Mouse (Mus musculus): ENCODE results near the gene Slc34a3. TPM values are rescaled to one million over a fixed set of nuclear protein-coding genes. Genes with fewer than 3 reads are reported as not detected.

Gene Slc34a3
- polyA plus RNA-seq, 1 experiment from 2014 or later: not detected

DNA sequence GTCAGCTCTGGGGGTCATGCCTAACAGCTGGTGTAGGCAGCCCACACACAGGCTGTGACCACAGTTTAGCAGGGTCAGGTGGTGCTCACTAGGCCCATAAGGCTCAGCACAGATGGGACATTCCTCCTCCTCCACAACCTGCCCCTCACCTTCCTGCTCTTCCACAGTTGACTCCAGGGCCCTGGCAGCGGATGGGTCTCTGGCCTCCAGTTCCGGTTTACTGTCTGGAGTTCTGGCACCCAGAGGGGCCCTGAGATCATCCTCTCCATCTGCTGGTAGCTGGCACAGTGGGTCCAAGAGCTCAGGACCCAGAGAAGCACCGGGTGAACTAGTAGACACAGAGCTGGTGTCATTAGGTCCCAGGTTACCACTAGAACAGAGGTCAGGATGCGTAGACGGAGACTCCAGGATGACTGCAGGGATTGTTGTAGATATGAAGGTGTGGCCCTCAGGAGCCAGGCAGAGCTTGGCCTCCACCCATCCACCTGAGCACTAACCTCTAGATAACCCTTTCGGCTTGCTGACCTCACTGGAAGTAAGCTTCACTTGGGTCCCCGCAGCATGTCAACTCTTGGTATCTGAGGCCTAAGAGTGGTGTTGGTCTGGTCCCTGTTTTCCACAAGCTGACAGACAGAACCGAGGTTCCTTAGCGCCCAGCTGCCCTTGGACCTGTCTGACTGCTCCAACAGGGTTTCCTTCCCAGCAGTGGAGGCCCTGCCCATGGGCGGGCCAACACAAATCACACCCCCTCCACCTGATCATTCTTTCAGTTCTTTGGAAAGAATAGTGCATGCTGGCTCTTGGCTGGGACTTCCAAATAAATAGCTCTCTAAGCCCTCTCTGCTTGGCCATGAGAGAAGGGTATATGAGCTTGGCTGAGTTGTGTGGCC is 12.3 kb upstream of the Slc34a3 start, which contains the start of gene AL732309.1:
Gene AL732309.1, minus strand, starts transcription at position 681 of the 890 bp plus-strand sequence.
- H3K27ac ChIP-seq: no peak within 1 kb of the TSS
- WGBS: 87% methylated on average over 10 of the region's 10 CpGs
- no peak within 1 kb of the TSS for H3K9ac ChIP-seq
- no peak within 1 kb of the TSS for H3K4me2 ChIP-seq
- H3K27me3 ChIP-seq: peaks cover 24% of the 10 kb centered on the region
- no peak within 1 kb of the TSS for H3K4me3 ChIP-seq
- H3K36me3 ChIP-seq: peaks cover 30% of the 10 kb centered on the region
- no peaks in the 10 kb centered on the region for H3K9me3 ChIP-seq (replicated peaks)
- peaks cover 14% of the 10 kb centered on the region for H3K4me1 ChIP-seq (replicated peaks)
- ATAC-seq (replicated peaks; ENCODE audit: insufficient number of reproducible peaks, insufficient read depth, low FRiP score, low read depth): no peak

DNA sequence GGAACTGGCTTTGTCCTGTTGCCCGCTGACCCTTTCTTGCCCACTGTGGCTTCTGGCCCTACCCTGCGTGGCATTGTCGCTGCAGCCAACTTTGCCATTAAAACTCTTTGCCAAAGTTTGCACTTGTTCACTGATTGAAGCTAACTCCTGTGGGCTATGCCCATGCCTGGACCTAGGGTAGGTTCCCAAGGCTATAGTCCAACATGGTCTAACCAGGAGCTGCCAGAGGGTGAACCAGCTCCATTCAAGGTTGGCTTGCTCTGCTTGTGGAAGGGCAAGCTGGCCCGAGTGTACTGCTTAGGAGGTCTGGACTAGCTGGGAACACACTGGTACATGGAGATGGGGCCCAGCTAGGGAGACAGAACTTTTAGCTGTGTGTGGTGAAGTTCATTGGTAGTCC is 10.0 kb upstream of the Slc34a3 start:
- Histone ChIP-seq H3K27ac (no peak overlapping the region), H3K36me3 (peaks cover 11% of the 10 kb centered on the region; the same call in 1 of the 2 replicates), H3K4me3 (no peak overlapping the region), H3K4me2 (no peak overlapping the region), H3K9me3 (replicated peaks) (no peaks in the 10 kb centered on the region), H3K27me3 (peaks cover 36% of the 10 kb centered on the region), H3K4me1 (replicated peaks) (peaks cover 26% of the 10 kb centered on the region), H3K9ac (no peak overlapping the region)
- WGBS: 87% methylated on average over 4 of the region's 4 CpGs
- no peak for ATAC-seq (replicated peaks; ENCODE audit: insufficient number of reproducible peaks, insufficient read depth, low FRiP score, low read depth)

DNA sequence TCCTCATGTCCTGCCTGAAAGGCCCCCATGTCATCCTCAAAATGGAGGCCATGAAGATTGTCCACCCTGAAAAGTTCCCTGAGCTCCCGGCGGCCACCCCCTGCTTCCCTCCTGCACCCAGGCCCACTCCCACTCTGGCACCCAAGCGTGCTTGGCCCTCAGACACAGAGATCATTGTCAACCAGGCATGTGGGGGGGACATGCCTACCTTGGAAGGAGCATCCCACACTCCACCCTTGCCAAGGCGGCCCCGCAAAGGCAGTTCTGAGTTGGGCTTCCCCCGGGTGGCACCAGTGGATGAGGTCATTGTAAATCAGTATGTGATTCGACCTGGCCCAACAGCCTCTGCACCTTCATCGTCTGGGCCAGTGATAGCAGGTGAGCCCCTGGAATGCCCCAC is 9.2 kb upstream of the Slc34a3 start:
- H3K36me3 ChIP-seq: peaks cover 7% of the 10 kb centered on the region; the same call in 1 of the 2 replicates
- no peak for ATAC-seq (replicated peaks; ENCODE audit: insufficient number of reproducible peaks, insufficient read depth, low FRiP score, low read depth)
- H3K27me3 ChIP-seq: peaks cover 38% of the 10 kb centered on the region
- peaks cover 26% of the 10 kb centered on the region for H3K4me1 ChIP-seq (replicated peaks)
- no peak overlapping the region for H3K9ac ChIP-seq
- no peak overlapping the region for H3K4me3 ChIP-seq
- no peaks in the 10 kb centered on the region for H3K9me3 ChIP-seq (replicated peaks)
- WGBS: 69% methylated on average over 8 of the region's 8 CpGs
- H3K27ac ChIP-seq: no peak overlapping the region
- H3K4me2 ChIP-seq: no peak overlapping the region

DNA sequence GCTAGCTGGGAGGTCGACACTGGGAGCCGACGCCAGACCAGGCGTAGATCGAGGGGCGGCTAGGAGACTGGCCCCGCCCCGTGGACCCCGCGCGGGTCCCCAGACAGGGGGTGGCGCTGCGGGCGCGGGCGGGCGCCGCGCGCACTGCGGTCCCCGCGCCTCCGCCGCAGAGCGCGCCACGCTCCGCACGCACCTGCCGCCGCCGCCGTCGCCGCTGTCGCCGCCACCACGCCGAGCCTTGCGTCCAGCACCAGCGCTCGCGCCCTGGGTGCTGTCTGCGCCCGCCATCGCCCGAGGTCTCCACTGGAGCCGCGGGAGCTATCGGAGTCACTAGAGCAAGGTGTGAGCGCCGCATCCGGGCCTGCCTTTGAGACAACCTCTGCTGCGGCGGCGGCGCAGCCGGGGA is 7.9 kb upstream of the Slc34a3 start, which contains the start of the genes Rnf208 and Cysrt1:
Gene Rnf208, plus strand, starts transcription at position 155 of the 406 bp plus-strand sequence.
Gene Cysrt1, minus strand, starts transcription at position 352 of the 406 bp plus-strand sequence.
- WGBS: under 1% methylated on average over 51 of the region's 59 CpGs
- peak within 1 kb of the TSS; percentile 57 for H3K9ac ChIP-seq

DNA sequence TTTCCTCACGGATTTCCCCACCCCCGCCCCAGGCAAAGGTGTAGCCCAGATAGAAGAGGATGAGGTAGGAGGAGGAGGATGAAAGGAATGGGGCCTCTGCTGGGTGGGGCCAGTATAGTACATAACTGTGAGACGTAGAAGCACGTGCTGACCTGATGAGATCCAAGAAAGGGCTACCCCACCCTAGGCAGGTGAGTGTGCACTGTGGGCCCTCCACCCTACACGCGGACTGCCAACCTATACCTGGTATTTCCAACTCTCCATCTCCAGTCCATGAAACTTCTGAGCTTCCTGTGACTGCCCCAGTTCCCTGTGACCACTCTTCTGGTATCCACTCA is 7.2 kb upstream of the Slc34a3 start:
- Histone ChIP-seq H3K36me3 (no peaks in the 10 kb centered on the region), H3K27ac (no peak overlapping the region), H3K9ac (no peak overlapping the region), H3K27me3 (peaks cover 44% of the 10 kb centered on the region), H3K4me2 (peak overlapping the region; percentile 94), H3K9me3 (replicated peaks) (no peaks in the 10 kb centered on the region), H3K4me1 (replicated peaks) (peaks cover 26% of the 10 kb centered on the region), H3K4me3 (peak overlapping the region; percentile 57)
- ATAC-seq (replicated peaks; ENCODE audit: insufficient number of reproducible peaks, insufficient read depth, low FRiP score, low read depth): no peak
- WGBS: 20% methylated on average over 6 of the region's 6 CpGs

More for the DNA sequence above, 7.9 kb upstream of the Slc34a3 start, which contains the start of the genes Rnf208 and Cysrt1:
- Histone ChIP-seq H3K27ac (no peak within 1 kb of the TSS), H3K36me3 (no peaks in the 10 kb centered on the region), H3K4me1 (replicated peaks) (peaks cover 26% of the 10 kb centered on the region), H3K4me2 (peak within 1 kb of the TSS; percentile 94), H3K4me3 (peak within 1 kb of the TSS; percentile 57), H3K27me3 (peaks cover 42% of the 10 kb centered on the region), H3K9me3 (replicated peaks) (no peaks in the 10 kb centered on the region)
- ATAC-seq (replicated peaks; ENCODE audit: insufficient number of reproducible peaks, insufficient read depth, low FRiP score, low read depth): no peak

DNA sequence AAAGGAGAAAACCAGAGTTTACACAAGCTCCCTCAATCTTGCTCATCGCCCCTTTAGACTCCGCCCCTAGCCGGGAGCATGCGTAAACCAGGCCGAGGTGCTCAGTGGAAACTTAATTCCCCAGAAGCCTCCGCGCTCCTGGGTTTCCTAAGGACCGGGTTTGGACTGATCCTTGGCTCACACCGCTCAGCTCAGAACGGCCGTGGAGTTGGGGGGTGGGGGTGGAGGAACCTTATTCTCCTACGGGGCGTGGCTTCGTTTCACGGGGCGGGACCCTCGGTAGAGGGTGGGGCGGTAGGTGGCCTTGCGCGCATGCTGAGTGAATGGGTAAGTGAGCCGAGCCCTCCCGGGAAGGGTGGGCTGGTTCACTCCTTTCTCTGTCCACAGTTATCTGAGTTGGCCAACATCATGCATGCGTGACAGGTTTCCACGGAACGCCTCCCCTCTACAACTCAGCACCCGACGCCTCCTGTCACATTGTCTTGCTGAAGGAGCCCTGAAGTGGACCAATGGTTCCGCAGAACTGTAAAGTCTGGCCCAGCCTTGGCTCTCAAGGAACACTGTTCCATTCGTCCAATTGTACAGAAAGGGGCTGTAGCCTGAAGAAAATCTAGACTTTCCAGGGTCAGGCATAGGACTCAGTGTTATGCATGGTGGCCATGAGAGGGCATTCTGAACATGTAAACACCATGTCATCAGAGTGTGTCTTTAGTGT is 6.7 kb upstream of the Slc34a3 start:
- peak; percentile 82 for ATAC-seq (replicated peaks; ENCODE audit: insufficient number of reproducible peaks, insufficient read depth, low FRiP score, low read depth)
- H3K9ac ChIP-seq: peak overlapping the region; percentile 3
- H3K9me3 ChIP-seq (replicated peaks): no peaks in the 10 kb centered on the region
- no peak overlapping the region for H3K27ac ChIP-seq
- H3K4me3 ChIP-seq: peak overlapping the region; percentile 57
- peak overlapping the region; percentile 94 for H3K4me2 ChIP-seq
- no peaks in the 10 kb centered on the region for H3K36me3 ChIP-seq
- peaks cover 49% of the 10 kb centered on the region for H3K27me3 ChIP-seq
- 1% methylated on average over 29 of the region's 29 CpGs for WGBS
- peaks cover 26% of the 10 kb centered on the region for H3K4me1 ChIP-seq (replicated peaks)

DNA sequence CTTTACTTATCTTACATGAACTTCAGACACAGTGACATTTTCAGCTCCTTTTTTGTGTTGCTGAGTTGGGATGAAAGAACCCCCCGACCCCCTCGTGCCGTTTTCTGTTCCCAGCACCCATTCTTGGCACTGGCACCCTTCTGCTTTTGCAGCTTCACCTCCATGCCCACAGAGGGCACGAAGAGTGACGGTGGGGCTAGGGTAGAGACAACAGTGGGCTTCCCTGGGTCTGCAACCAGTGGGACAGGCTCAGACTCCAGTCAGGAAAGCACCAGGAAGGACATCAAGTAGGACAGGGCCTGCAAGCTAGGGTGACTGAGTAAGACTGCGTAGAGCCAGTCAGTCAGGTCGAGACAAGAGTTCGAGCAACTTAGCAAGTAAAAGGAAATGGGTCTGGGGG is 6.1 kb upstream of the Slc34a3 start:
- Histone ChIP-seq H3K4me1 (replicated peaks) (peaks cover 26% of the 10 kb centered on the region), H3K36me3 (no peaks in the 10 kb centered on the region), H3K9me3 (replicated peaks) (no peaks in the 10 kb centered on the region), H3K9ac (peak overlapping the region; percentile 3; the same call in 1 of the 2 replicates), H3K27ac (no peak overlapping the region), H3K27me3 (peaks cover 54% of the 10 kb centered on the region), H3K4me2 (peak overlapping the region; percentile 94), H3K4me3 (peak overlapping the region; percentile 57)
- no peak; the same call in 1 of the 2 replicates for ATAC-seq (replicated peaks; ENCODE audit: insufficient number of reproducible peaks, insufficient read depth, low FRiP score, low read depth)
- 53% methylated on average over 8 of the region's 8 CpGs for WGBS

DNA sequence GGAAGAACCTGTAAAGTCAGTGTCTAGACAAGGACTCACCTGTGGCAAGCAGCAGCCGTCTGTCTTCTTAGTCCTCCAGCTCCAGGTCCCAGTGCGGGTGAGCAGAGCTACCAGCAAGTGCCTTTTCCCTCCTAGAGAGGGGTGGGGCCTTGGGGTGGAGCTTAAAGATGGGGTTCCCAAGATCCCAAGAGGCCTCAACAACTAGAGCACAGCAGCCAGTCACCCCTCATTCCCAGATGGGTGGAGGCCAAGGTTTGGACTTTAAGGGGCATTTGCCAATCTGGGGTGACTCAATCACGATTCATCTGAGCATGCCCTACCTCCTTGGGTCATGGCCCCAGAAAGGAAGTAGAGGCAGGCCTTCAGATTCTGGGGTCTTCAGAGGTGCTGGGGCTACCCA is 5.6 kb upstream of the Slc34a3 start:
- no peak overlapping the region for H3K9ac ChIP-seq
- no peak overlapping the region for H3K4me2 ChIP-seq
- H3K4me1 ChIP-seq (replicated peaks): peaks cover 26% of the 10 kb centered on the region
- H3K27me3 ChIP-seq: peaks cover 59% of the 10 kb centered on the region
- no peak overlapping the region for H3K27ac ChIP-seq
- WGBS: 81% methylated on average over 3 of the region's 3 CpGs
- ATAC-seq (replicated peaks; ENCODE audit: insufficient number of reproducible peaks, insufficient read depth, low FRiP score, low read depth): no peak
- no peaks in the 10 kb centered on the region for H3K36me3 ChIP-seq
- H3K4me3 ChIP-seq: no peak overlapping the region
- H3K9me3 ChIP-seq (replicated peaks): no peaks in the 10 kb centered on the region

DNA sequence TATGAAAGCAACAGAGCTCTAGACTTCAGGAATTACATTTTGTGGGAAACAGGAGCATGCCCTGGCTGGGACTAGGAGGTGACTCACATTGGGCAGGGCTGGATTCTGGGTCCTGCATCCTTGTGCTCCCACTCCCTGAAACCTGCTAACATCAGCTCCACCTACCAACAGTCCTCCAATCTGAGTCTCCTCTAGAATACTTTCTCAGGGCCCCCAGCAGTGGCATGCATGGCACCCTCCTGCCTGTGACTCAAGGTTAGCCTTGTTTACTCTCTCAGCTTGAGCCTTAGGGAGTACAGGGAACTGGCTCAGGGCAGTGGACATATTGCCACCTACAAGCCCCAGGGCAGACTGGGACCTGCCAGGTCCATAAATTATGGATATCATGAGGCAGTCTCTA is 3.9 kb upstream of the Slc34a3 start:
- peaks cover 56% of the 10 kb centered on the region for H3K27me3 ChIP-seq
- no peak for ATAC-seq (replicated peaks; ENCODE audit: insufficient number of reproducible peaks, insufficient read depth, low FRiP score, low read depth)

DNA sequence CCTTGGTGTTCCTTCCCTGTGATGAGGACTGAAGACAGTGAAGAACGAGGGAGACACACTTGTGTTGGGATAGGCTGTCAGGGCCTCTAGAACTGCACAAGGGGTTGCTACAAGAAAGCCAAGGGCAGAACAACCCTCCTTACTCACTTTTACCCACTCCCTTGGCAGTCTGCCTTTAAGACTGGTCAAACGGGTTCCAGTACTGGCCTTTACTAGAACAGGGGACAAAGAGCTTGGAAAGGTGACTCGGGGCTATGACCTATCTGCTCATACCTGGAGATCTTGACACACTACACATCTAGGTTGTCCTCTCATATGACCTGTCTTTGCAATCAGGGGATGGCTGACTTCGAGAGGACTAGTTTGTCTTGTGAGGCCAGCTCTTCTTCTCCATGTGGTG is 3.4 kb upstream of the Slc34a3 start:
- Histone ChIP-seq H3K9ac (no peak overlapping the region), H3K27me3 (peaks cover 52% of the 10 kb centered on the region), H3K4me1 (replicated peaks) (peaks cover 23% of the 10 kb centered on the region), H3K4me3 (no peak overlapping the region), H3K9me3 (replicated peaks) (no peaks in the 10 kb centered on the region), H3K4me2 (no peak overlapping the region), H3K27ac (no peak overlapping the region), H3K36me3 (no peaks in the 10 kb centered on the region)
- 62% methylated on average over 4 of the region's 4 CpGs for WGBS
- no peak for ATAC-seq (replicated peaks; ENCODE audit: insufficient number of reproducible peaks, insufficient read depth, low FRiP score, low read depth)

More for the DNA sequence above, 3.9 kb upstream of the Slc34a3 start:
- H3K36me3 ChIP-seq: no peaks in the 10 kb centered on the region
- H3K4me3 ChIP-seq: no peak overlapping the region
- H3K9me3 ChIP-seq (replicated peaks): no peaks in the 10 kb centered on the region
- H3K9ac ChIP-seq: no peak overlapping the region
- no peak overlapping the region for H3K27ac ChIP-seq
- peaks cover 26% of the 10 kb centered on the region for H3K4me1 ChIP-seq (replicated peaks)
- no peak overlapping the region for H3K4me2 ChIP-seq

DNA sequence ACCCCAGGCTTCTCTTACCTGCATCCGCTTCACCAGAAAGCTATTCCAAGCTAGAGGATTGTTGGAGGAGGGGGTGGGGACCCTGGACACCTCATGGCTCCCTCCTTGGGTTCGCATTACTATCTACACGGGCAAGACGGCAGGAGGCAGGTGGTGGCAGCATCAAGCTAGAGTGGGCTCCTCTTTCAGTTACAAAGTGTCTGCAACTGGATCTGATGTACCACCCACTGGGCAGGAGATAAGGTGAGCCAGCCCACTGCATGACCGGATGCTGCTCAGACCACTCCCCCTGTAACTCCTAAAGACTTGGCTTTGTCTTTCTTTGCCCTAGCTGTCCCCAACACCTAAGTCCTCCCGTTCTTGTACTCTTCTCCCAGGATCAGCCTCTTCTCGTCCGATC is 2.5 kb upstream of the Slc34a3 start, which contains the start of gene Rnf224:
Gene Rnf224, minus strand, starts transcription at position 174 of the 400 bp plus-strand sequence.
- WGBS: 22% methylated on average over 8 of the region's 8 CpGs
- H3K4me1 ChIP-seq (replicated peaks): peaks cover 14% of the 10 kb centered on the region
- peaks cover 48% of the 10 kb centered on the region for H3K27me3 ChIP-seq
- no peak for ATAC-seq (replicated peaks; ENCODE audit: insufficient number of reproducible peaks, insufficient read depth, low FRiP score, low read depth)
- no peak within 1 kb of the TSS for H3K4me3 ChIP-seq
- H3K9me3 ChIP-seq (replicated peaks): no peaks in the 10 kb centered on the region
- no peak within 1 kb of the TSS for H3K27ac ChIP-seq
- H3K36me3 ChIP-seq: no peaks in the 10 kb centered on the region
- H3K9ac ChIP-seq: no peak within 1 kb of the TSS
- H3K4me2 ChIP-seq: no peak within 1 kb of the TSS
